Mouse (Mus musculus) embryo, embryonic 11.5 days (tissue): ENCODE results near the gene Luzp1.

Experiments used
- DNase-seq: peaks from one replicate; pipeline ENCODE4 v3.0.0-alpha.2; 2012; ENCODE audit warnings: low read depth, low spot score

The Luzp1 gene

DNA sequence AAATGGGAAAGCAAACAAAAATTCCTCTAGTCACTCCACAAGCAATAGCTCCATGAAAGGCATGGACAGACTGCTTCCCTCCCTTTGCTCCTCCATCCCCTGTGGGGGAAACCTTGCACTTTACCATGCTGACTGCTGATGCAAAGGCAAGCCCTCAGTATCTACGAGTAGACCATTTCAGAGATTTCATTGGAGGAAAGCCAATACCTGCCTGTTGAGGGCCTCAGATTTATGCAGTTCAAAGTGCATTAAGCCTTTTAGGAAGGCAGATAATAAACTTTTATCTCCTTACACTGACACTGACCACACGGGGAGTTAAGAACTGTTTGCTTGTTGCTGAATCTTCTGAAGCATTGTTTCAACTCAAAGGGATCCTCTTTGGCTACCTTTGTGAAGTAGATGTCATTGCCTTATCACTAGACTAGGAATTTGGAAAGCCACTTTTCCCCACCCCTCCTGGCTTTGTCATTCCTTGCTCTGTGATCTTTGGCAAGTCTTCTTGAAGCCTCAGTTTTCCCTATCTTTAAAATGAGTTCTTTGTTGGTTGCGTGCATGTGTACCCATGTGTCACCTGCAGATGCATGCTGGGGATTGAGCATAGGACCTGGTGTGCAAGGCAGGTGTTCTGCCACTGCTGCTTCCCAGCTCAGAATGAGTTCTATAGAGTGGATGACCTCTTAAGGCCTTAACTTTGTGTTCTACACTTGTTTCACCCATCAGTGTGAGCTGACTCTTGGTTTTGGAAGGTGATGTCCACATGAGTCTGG lies 76.9 kb downstream of the Luzp1 start:
- no peak for DNase-seq

DNA sequence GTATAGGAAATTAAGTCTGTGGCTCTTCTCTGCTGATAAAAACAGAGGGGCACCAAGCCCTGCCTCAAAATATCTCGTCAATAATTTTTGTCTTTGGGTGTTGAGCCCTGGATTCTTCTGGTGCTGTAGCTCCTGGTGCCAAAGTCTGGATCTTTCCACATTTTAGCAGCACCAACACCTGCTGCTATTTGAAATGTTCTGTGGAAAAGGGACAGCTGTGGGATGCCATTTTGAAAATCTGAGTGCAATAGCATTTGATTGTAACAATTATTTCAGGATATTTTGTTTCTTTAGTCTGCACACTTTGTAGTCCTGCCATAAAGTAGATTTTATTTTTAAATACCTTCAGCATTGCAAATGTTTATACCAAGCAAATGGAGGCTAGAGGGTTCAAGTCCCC lies 78.2 kb downstream of the Luzp1 start:
- DNase-seq, result no peak

DNA sequence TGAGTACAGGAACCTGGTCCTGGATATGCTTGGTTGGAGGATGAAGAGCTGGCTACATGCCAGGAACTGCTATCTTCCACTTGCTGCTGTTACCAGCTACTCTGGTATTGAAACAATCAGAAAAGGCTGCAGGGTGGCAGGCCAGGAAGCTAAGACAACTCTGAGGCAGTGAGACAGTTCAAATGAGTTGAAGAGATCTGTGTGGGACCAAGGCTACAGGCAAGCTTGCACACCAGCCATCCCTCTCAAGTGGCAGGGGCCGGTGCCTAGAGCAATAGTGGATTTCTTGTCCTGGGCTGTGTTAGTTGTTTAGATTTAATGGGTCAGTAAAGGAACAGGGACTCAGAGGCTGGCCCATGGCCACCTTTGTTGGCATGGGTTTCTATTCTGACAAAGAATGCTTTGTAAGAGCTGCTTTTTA lies 78.8 kb downstream of the Luzp1 start:
- no peak for DNase-seq

DNA sequence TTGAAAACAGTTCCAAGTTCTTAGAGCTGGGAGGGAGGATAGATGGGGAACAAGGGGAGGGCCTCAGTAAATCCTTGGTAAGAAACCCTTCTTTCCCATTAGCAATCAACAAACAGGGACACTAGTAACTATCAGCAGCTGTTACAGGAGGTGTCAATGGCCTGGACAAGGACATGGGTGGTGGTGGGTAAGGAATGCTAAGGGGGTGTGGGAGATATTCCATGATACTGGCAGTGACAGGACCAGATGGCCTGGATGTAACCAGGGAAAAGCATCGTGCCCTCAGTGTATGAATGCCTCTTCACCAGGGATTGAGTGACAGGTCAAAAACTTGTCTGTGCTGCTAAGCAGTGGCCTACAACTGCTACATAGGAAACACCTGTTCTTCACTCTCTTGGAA lies 83.5 kb downstream of the Luzp1 start:
- no peak for DNase-seq

DNA sequence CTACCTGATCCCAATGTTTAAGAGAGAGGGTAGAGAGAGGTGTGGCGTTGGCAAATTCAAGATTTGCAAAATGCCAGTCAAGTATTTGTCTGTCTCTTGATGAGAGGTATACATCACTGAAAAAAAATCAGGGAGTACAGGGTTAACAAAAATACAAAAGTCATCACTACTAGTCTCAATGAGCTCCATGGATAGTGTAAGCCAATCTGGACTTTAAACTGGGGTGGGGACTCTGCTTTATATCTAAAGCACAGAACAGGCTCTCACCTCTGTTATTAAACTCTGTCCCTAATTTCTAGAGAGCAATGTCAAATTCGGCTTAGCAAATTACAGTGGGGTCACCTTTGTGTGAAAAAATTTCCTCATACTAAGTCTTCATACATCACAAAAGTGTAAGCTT lies 88.1 kb downstream of the Luzp1 start:
- DNase-seq, result no peak

DNA sequence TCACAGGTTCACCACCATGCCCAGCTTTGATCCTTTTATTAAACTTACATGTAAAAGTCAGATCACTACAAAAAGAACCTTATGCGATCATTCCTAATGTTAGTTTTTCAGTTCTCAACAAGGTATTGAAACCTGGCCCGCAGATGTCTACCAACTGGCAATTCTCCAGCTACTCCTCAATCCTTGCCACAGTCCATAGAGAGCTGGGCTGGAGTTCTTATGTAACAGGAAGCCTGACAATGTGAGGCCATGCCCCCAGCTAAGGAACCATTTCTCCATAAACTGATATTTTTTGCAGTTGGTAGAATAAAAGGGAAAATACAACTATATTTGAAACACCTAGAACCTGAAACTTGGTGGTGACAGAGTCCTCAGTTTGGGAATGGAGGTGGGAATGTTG lies 90.1 kb downstream of the Luzp1 start:
- no peak for DNase-seq

DNA sequence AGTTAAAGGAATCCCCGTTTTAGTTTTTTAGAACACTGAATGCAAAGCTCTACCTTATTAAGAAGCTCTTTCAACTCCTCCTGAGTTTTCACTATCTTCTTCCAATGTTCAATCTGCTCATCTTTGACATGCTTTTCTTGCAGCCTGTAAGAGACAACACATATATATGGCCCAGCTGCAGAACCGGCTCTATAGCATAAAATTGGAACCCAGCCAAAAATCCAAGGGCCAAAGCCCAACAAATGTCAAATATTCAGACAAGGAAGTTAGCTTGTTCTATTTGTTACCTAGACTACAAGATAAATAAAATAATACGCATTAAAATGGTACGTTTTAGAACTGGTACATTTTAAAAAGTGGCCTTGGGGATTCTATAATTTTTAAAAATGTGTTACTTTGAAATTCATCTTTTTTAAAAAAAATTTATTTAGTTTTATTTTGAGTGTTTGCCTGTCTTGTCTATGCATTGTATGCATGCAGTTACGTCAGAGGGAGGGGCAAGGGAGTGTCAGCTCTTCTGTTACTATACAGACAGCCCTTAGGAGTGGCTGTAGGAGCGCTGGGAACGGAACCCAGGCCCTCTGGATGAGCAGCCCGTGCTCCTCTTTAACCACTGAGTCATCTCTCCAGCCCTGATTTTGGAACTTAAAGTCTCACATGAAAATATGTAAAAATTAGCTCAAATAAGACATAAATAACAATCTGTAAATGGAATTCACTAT lies 90.9 kb downstream of the Luzp1 start:
- no peak for DNase-seq

DNA sequence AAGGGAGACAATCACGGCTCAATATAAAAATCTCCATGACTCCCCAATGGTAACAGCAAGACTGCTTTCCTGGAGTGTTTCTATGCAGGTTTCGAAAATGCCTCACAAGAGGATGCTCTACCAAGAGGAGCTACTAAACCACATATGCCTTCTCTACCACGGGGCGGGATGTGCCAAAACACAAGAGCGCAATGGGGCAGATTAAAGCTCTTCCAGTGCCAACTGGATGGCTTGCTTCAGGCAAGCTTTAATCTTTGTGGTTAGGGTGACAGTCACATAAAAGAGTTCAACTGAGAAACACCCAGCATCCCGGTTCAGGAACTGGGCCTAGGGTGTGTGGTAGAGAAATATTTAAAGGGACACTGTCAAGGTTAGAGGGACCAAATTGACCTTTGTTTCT lies 93.2 kb downstream of the Luzp1 start:
- no peak for DNase-seq

DNA sequence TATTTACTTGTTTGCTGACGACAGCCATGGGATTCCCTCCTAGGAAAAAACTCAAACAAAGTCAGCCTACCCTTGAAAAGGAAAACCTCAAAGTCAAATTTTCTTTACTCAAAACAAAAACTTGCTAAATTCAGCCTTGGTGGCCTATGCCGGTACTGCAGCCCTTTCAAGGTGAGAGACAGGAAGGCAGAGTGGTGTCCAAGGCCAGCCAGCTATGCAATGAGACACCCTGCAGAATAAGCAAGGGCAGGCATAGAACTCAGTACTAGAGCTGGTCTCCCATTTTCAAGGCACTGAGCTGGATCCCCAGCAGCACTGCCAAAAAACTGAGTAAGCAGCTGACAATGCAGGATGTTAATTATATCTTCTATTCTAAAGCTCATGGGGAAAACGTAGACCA lies 99.1 kb downstream of the Luzp1 start:
- no peak for DNase-seq

DNA sequence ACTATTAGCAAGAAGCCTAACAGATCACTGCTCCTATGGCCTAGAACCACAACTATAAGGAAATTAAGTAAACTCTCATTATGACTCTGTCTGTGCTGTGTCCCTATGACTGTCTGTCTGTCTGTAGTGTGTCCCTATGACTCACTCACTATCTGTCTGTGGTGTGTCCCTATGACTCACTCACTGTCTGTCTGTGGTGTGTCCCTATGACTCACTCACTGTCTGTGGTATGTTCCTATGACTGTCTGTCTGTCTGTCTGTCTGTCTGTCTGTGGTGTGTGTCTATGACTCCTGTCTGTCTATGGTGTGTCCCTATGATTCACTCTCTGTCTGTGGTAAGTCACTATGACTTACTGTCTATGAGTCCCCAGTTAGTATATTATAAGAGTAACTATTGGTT lies 100.4 kb downstream of the Luzp1 start:
- no peak for DNase-seq

DNA sequence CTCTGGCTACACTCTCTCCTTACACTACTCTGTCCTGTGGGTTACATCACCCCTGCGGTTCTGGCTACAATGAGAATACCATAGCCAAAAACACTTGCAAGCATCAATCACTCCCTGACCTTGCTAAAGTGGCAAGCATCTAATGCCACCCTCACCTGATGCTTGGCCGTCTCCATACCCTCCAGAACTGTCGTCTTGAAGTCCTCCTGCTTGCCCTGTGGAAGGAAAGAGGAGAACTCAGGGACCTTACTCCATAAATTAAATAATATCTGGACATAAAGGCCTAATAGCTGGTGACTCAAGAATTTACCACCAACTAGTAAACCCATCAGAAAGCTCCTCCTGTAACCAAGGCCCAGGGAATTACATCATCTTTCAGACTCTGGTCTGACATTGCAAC lies 112.3 kb downstream of the Luzp1 start:
- no peak for DNase-seq

DNA sequence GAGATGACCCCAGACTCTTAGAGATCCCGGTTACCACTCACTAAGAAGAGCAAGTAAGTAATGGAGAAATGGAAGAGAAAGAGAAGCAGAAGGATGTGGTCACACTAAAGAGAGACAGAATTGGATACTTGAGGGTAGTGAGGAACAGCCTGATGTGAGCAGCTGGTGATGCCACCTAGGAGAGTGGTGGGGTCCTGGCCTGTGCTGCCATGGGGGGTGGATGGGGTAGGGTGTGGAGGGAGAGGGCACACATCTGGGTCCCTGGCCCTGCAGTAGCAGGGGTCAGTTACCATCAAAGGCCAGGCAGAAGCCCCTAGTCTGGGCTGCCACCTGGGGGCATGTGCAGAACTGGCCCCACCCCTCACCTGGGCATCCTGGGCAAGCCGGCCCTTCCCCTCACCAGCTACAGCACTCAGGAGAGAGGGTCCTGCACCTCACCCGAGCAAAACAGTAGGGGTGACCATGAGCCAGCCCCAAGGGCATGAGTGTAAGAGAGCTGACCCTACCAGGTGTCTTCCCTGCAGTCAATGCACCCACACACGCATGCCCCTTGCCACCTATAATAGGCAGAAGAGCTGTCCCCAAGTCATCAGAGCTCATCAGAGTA lies 117.8 kb downstream of the Luzp1 start:
- DNase-seq, result no peak

DNA sequence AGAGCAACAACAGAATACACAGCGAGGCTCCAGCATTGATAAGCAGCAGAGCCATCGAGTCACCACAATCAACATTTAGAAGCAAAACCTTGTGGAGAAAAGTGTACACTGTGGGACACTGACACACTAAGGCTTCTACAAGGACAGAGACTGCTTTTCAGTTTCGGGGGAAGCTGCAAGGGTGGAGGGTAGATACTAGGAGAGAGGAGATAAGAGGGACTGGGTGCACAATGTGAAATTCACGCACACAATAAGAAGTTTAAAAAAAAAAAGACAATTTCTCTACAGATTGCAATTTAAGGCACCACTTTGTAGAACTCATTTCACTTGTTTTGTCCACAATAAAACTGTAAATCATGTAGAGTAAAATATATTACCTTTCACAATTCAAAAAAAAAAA lies 118.4 kb downstream of the Luzp1 start:
- DNase-seq, result no peak

DNA sequence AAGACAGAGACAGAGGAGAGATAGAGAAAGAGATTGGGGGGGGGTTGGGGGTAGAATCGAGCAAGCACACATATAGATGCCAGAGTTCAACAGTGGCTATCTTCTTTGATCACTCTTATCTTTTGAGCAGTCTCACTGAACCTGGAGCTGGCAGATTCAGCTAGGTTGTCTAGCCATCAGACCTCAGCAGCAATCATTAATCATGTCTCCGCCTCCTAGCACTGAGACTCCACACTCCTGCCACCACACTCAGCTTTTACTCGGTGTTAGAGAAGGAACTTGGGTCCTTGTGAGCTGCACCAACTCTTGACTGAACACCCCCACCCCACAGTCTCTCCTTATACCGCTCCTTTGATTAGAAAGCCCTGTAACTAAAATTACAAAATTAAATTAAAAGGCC lies 122.5 kb downstream of the Luzp1 start:
- no peak for DNase-seq

DNA sequence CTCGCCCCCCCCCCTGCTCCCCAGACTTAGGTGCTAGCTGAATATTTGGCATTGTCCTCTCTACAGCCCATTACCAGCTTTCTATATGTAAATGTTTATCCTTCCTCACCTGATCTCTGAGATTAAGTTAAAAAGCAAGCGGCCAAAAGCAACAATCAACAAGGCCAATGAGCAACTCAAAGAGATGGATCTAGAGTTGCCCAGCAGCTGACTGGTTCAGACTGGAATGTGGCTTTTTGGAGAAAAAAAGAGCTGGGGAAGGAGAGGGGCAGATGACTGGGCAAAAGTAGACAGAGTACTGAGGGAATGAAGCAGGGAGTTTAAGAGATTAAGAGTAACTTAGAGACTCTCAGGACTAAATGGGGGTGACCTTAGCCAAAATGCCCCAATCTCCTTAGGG lies 124.4 kb downstream of the Luzp1 start:
- no peak for DNase-seq

DNA sequence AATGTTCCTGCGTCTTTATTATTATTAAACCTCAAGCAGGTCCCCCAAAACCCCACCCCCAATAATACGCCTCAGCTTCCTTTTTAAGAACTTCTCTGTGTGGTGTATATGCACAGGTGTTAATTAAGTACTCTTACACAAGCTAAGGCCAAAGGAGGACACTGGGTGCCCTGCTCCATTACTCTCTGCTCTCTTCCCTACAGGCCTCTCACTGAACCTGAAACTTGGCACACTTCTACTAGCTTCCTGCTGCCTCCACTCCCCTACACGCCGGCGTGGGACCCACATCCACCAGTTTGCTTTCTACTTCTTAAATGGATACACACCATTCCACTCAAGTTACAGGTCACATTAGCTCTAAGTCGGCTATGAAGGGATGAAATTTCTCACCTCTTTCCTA lies 125.7 kb downstream of the Luzp1 start:
- DNase-seq, result no peak

DNA sequence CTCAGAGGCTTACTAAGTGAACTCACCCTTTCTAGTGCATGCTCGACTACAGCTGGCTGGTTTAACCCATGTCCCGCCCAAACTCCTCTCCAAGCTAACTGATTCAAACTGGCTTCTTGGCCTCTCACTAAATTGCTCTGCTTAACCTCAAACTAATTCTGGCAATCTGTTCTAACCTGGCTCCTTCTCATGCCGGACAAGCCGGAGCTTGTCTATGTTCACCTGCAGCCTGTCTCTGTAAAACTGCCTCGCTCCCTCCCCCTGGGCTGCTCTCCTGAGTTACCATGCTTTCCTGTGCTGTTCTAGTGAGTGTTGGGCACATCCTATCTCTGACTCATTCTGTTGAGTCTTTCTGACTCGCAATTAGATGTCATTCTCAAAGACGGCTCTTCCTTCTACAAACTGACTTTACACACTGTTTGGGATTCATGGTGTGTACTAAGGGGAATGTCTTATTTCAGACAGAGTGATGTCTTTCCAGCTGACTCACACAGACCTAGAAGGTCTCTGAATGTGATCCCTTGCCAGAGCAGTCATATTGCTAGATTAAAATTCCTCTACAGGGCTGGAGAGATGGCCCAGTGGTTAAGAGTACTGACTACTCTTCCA lies 128.8 kb downstream of the Luzp1 start:
- no peak for DNase-seq

DNA sequence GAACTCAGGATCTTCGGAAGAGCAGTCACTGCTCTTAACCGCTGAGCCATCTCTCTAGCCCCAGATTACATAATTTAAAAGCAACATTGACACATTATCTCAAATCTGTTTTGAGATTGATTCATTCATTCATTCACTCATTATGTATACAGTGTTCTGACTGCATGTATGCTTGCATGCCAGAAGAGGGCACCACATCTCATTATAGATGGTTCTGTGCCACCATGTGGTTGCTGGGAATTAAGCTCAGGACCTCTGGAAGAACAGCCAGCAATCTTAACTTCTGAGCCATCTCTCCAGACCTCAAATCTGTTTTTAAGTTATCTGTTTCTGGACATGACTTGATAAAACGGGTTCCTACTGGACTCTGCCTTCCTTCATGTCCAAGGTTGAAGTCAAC lies 130.3 kb downstream of the Luzp1 start:
- DNase-seq, result no peak

DNA sequence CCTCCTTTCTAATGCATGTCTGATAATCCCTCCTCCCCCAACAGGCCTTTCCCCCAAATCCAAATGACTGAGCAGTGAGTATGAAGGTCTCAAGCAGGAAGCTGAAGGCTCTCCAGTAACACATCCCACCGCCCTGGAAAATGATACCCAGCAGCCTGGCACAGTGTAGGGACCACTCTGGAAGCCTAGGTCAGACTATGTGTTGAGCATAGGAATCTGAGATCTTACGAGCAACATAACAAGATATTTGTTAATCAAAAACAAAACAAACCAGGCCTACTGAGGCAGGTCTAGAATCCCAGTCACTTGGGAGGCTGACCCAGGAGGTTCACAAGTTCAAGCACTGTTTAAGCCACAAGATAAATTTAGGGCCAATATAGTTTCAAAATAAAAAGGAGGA lies 131.0 kb downstream of the Luzp1 start:
- DNase-seq, result no peak

DNA sequence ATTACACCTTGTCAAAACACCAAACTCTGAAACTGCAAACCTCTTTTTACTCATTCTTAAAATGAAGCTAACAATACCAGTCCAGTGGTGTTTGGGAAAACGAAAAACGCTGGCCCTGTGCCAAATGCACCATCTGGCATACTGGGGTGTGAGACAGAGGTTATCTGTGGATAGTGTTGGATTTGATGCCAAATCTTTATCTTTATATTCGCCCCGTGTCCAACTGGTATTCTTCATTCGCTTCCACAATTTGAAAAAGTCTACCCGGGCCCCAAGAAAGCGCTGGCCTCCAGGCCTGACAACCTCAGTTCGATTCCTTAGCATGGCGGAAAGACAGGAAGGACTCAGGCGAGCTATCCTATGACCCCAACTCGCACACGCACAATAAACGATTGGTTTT lies 131.9 kb downstream of the Luzp1 start:
- peak; percentile 19 for DNase-seq

DNA sequence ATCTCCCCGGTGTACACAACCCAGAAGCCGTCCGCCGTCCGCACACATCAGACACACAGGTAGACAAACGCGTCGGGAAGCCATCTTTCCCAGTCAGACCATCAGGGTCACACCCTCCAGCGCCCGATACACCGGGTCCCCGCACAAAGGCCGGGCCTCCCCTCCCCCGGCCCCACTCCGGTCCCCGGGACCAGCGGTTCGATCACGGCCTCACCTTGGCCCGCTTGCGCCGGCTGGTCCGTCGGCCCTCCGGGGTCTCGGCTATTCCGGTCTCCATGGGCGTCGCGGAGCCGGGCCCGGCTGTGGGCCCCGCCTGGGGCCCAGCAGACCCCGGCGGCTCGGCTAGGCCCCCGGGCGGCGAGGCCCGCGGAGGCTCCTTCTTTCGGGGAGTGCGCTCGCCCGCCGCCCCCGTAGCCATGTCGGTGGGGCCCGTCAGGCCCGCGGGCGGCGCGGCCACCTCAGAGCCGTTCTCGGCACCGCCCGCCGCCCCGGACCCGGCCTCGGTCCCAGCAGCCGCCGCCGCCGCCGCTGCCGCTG lies 132.5 kb downstream of the Luzp1 start:
- peak; percentile 35 for DNase-seq

DNA sequence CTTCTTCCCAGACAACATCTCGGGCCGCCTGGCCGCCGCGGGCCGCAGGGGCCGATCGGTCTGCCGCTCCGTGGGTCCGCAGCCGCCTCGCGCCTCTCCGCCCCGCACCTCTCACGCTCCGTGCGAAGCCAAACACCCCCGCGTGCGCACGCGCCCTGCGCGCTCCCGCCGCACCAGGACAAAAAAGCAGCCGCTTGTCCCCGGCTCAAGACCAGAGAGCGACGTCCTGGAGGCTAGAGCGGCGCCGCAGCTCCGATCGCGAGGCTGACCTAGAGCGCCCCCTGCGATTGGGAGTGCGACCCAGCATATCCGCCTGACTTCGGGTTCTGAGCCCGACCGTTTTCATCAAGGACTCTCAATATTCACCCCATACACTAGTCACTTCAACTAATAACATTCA lies 133.0 kb downstream of the Luzp1 start, which contains the start of gene Kdm1a:
TSS of gene Kdm1a (minus strand) at position 156 of the 400 bp plus-strand sequence.
- peak; percentile 95 for DNase-seq
